Mouse (Mus musculus): ENCODE data around the gene Spata2. TPM values are rescaled to one million over a fixed set of nuclear protein-coding genes. Genes with fewer than 3 reads are reported as not detected.

Gene Spata2
- polyA plus RNA-seq, 1 experiment from 2014 or later: 8.3 TPM

- H3K9me3 ChIP-seq (replicated peaks; ENCODE audit: control insufficient read depth, low read length): no peaks in the 10 kb centered on the region
- no peak overlapping the region for H3K27ac ChIP-seq (ENCODE audit: low read length)
- no peak overlapping the region for H3K4me3 ChIP-seq (ENCODE audit: low read depth, low read length)
- H3K9ac ChIP-seq (ENCODE audit: low read depth, low read length): no peak overlapping the region
- WGBS (ENCODE audit: insufficient replicate concordance): 47% methylated on average over 4 of the region's 4 CpGs
- no peak for ATAC-seq (ENCODE audit: low read depth)
- H3K4me1 ChIP-seq (ENCODE audit: control insufficient read depth, low read depth, low read length): peaks cover 4% of the 10 kb centered on the region
- H3K27me3 ChIP-seq (ENCODE audit: control insufficient read depth, insufficient read depth, low read depth, low read length): no peaks in the 10 kb centered on the region
- H3K36me3 ChIP-seq (ENCODE audit: control insufficient read depth, insufficient read depth): peaks cover 28% of the 10 kb centered on the region
- H3K4me2 ChIP-seq (ENCODE audit: low read depth, low read length): no peak overlapping the region
These were observed 15.9 kb downstream of the Spata2 start for GRCm38 (mm10) chr2:167476762-167477161.

- Histone ChIP-seq H3K4me2 (ENCODE audit: low read depth, low read length) (no peak overlapping the region), H3K9ac (ENCODE audit: low read depth, low read length) (no peak overlapping the region), H3K36me3 (ENCODE audit: control insufficient read depth, insufficient read depth) (peaks cover 34% of the 10 kb centered on the region), H3K27me3 (ENCODE audit: control insufficient read depth, insufficient read depth, low read depth, low read length) (no peaks in the 10 kb centered on the region), H3K4me3 (ENCODE audit: low read depth, low read length) (no peak overlapping the region), H3K27ac (ENCODE audit: low read length) (no peak overlapping the region), H3K4me1 (ENCODE audit: control insufficient read depth, low read depth, low read length) (peaks cover 4% of the 10 kb centered on the region), H3K9me3 (replicated peaks; ENCODE audit: control insufficient read depth, low read length) (no peaks in the 10 kb centered on the region)
- WGBS (ENCODE audit: insufficient replicate concordance): 44% methylated on average over 7 of the region's 7 CpGs
- ATAC-seq (ENCODE audit: low read depth): peak; percentile 40
These were observed 16.4 kb downstream of the Spata2 start for GRCm38 (mm10) chr2:167476200-167476688.

- H3K4me1 ChIP-seq (ENCODE audit: control insufficient read depth, low read depth, low read length): peaks cover 4% of the 10 kb centered on the region
- no peak for ATAC-seq (ENCODE audit: low read depth)
- H3K9me3 ChIP-seq (replicated peaks; ENCODE audit: control insufficient read depth, low read length): no peaks in the 10 kb centered on the region
- no peak overlapping the region for H3K4me2 ChIP-seq (ENCODE audit: low read depth, low read length)
- 75% methylated on average over 5 of the region's 5 CpGs for WGBS (ENCODE audit: insufficient replicate concordance)
- no peak overlapping the region for H3K9ac ChIP-seq (ENCODE audit: low read depth, low read length)
- no peak overlapping the region for H3K4me3 ChIP-seq (ENCODE audit: low read depth, low read length)
- no peak overlapping the region for H3K27ac ChIP-seq (ENCODE audit: low read length)
- no peaks in the 10 kb centered on the region for H3K27me3 ChIP-seq (ENCODE audit: control insufficient read depth, insufficient read depth, low read depth, low read length)
- H3K36me3 ChIP-seq (ENCODE audit: control insufficient read depth, insufficient read depth): peaks cover 39% of the 10 kb centered on the region
These were observed 17.1 kb downstream of the Spata2 start for GRCm38 (mm10) chr2:167475596-167475995.

- Histone ChIP-seq H3K4me1 (ENCODE audit: control insufficient read depth, low read depth, low read length) (peaks cover 4% of the 10 kb centered on the region), H3K27me3 (ENCODE audit: control insufficient read depth, insufficient read depth, low read depth, low read length) (no peaks in the 10 kb centered on the region), H3K9ac (ENCODE audit: low read depth, low read length) (no peak overlapping the region), H3K36me3 (ENCODE audit: control insufficient read depth, insufficient read depth) (peaks cover 45% of the 10 kb centered on the region), H3K27ac (ENCODE audit: low read length) (no peak overlapping the region), H3K4me3 (ENCODE audit: low read depth, low read length) (no peak overlapping the region), H3K9me3 (replicated peaks; ENCODE audit: control insufficient read depth, low read length) (no peaks in the 10 kb centered on the region), H3K4me2 (ENCODE audit: low read depth, low read length) (no peak overlapping the region)
- WGBS (ENCODE audit: insufficient replicate concordance): 83% methylated on average over 6 of the region's 6 CpGs
- ATAC-seq (ENCODE audit: low read depth): no peak
These were observed 18.5 kb downstream of the Spata2 start for GRCm38 (mm10) chr2:167474218-167474617.

- H3K4me2 ChIP-seq (ENCODE audit: low read depth, low read length): no peak overlapping the region
- no peaks in the 10 kb centered on the region for H3K9me3 ChIP-seq (replicated peaks; ENCODE audit: control insufficient read depth, low read length)
- peaks cover 3% of the 10 kb centered on the region for H3K4me1 ChIP-seq (ENCODE audit: control insufficient read depth, low read depth, low read length)
- H3K27me3 ChIP-seq (ENCODE audit: control insufficient read depth, insufficient read depth, low read depth, low read length): no peaks in the 10 kb centered on the region
- H3K9ac ChIP-seq (ENCODE audit: low read depth, low read length): no peak overlapping the region
- H3K27ac ChIP-seq (ENCODE audit: low read length): no peak overlapping the region
- no peak for ATAC-seq (ENCODE audit: low read depth)
- 64% methylated on average over 6 of the region's 6 CpGs for WGBS (ENCODE audit: insufficient replicate concordance)
- H3K4me3 ChIP-seq (ENCODE audit: low read depth, low read length): no peak overlapping the region
- peaks cover 45% of the 10 kb centered on the region for H3K36me3 ChIP-seq (ENCODE audit: control insufficient read depth, insufficient read depth)
These were observed 21.1 kb downstream of the Spata2 start for GRCm38 (mm10) chr2:167471585-167471984.

GRCm38 (mm10) chr2:167470611-167471010 is 22.1 kb downstream of the Spata2 start:
- Histone ChIP-seq H3K9me3 (replicated peaks; ENCODE audit: control insufficient read depth, low read length) (no peaks in the 10 kb centered on the region), H3K4me1 (ENCODE audit: control insufficient read depth, low read depth, low read length) (no peaks in the 10 kb centered on the region), H3K9ac (ENCODE audit: low read depth, low read length) (no peak overlapping the region), H3K4me2 (ENCODE audit: low read depth, low read length) (no peak overlapping the region), H3K27me3 (ENCODE audit: control insufficient read depth, insufficient read depth, low read depth, low read length) (no peaks in the 10 kb centered on the region), H3K27ac (ENCODE audit: low read length) (no peak overlapping the region), H3K36me3 (ENCODE audit: control insufficient read depth, insufficient read depth) (peaks cover 51% of the 10 kb centered on the region), H3K4me3 (ENCODE audit: low read depth, low read length) (no peak overlapping the region)
- ATAC-seq (ENCODE audit: low read depth): no peak
- WGBS (ENCODE audit: insufficient replicate concordance): 91% methylated on average over 3 of the region's 3 CpGs

GRCm38 (mm10) chr2:167468444-167468843 is 24.2 kb downstream of the Spata2 start:
- Histone ChIP-seq H3K36me3 (ENCODE audit: control insufficient read depth, insufficient read depth) (peaks cover 40% of the 10 kb centered on the region), H3K4me3 (ENCODE audit: low read depth, low read length) (no peak overlapping the region), H3K27me3 (ENCODE audit: control insufficient read depth, insufficient read depth, low read depth, low read length) (no peaks in the 10 kb centered on the region), H3K9ac (ENCODE audit: low read depth, low read length) (no peak overlapping the region), H3K4me2 (ENCODE audit: low read depth, low read length) (no peak overlapping the region), H3K9me3 (replicated peaks; ENCODE audit: control insufficient read depth, low read length) (no peaks in the 10 kb centered on the region), H3K27ac (ENCODE audit: low read length) (no peak overlapping the region), H3K4me1 (ENCODE audit: control insufficient read depth, low read depth, low read length) (no peaks in the 10 kb centered on the region)
- 84% methylated on average over 6 of the region's 6 CpGs for WGBS (ENCODE audit: insufficient replicate concordance)
- ATAC-seq (ENCODE audit: low read depth): no peak

- Histone ChIP-seq H3K27ac (ENCODE audit: low read length) (no peak overlapping the region), H3K9me3 (replicated peaks; ENCODE audit: control insufficient read depth, low read length) (no peaks in the 10 kb centered on the region), H3K9ac (ENCODE audit: low read depth, low read length) (no peak overlapping the region), H3K4me2 (ENCODE audit: low read depth, low read length) (no peak overlapping the region), H3K4me1 (ENCODE audit: control insufficient read depth, low read depth, low read length) (no peaks in the 10 kb centered on the region), H3K4me3 (ENCODE audit: low read depth, low read length) (no peak overlapping the region), H3K27me3 (ENCODE audit: control insufficient read depth, insufficient read depth, low read depth, low read length) (no peaks in the 10 kb centered on the region), H3K36me3 (ENCODE audit: control insufficient read depth, insufficient read depth) (peaks cover 32% of the 10 kb centered on the region)
- 64% methylated on average over 5 of the region's 5 CpGs for WGBS (ENCODE audit: insufficient replicate concordance)
- peak; percentile 22; the same call in 1 of the 2 replicates for ATAC-seq (ENCODE audit: low read depth)
These were observed 25.5 kb downstream of the Spata2 start for GRCm38 (mm10) chr2:167467214-167467613.

- Histone ChIP-seq H3K4me2 (ENCODE audit: low read depth, low read length) (no peak overlapping the region), H3K36me3 (ENCODE audit: control insufficient read depth, insufficient read depth) (peaks cover 20% of the 10 kb centered on the region), H3K4me3 (ENCODE audit: low read depth, low read length) (no peak overlapping the region), H3K4me1 (ENCODE audit: control insufficient read depth, low read depth, low read length) (no peaks in the 10 kb centered on the region), H3K27me3 (ENCODE audit: control insufficient read depth, insufficient read depth, low read depth, low read length) (no peaks in the 10 kb centered on the region), H3K27ac (ENCODE audit: low read length) (no peak overlapping the region), H3K9ac (ENCODE audit: low read depth, low read length) (no peak overlapping the region), H3K9me3 (replicated peaks; ENCODE audit: control insufficient read depth, low read length) (no peaks in the 10 kb centered on the region)
- ATAC-seq (ENCODE audit: low read depth): no peak
- 80% methylated on average over 3 of the region's 3 CpGs for WGBS (ENCODE audit: insufficient replicate concordance)
These were observed 26.7 kb downstream of the Spata2 start for GRCm38 (mm10) chr2:167465951-167466350.

All from liver, embryonic 16.5 days (tissue).